Mouse (Mus musculus) megakaryocyte-erythroid progenitor cell, adult 5-6 weeks (primary cell): ENCODE results near the gene Nf1. TPM values are rescaled to one million over a fixed set of nuclear protein-coding genes. Genes with fewer than 3 reads are reported as not detected.
A peak's percentile ranks its signal among the peaks of the same experiment; 100 is the strongest.

ENCODE experiments used
- ATAC-seq: replicated peaks from 2 replicates; pipeline ENCODE4 v1.8.0; 2016; ENCODE audit warnings: mild to moderate bottlenecking, inconsistent platforms; ENCODE audit not compliant: severe bottlenecking, poor library complexity, low FRiP score, low TSS enrichment
- total RNA-seq, 2 experiments: library from RNA; stranded (forward) in 1 of 2; stranded (reverse) in 1 of 2; fragments of 200-1000, 215-1000 nt in 1 of 2; fragments of >200 nt in 1 of 2; fragmentation: Nextera tagmentation in 1 of 2; gene quantifications; 2 replicates each; pipeline ENCODE4 v1.2.3; 2014 to 2017

Nf1 gene
- total RNA-seq, 2 experiments from 2014 or later: 10.6 to 23.3 TPM

GRCm38 (mm10) chr11:79325663-79326062 lies 13.8 kb upstream of the Nf1 start:
- no peak for ATAC-seq

GRCm38 (mm10) chr11:79327106-79327505 lies 12.4 kb upstream of the Nf1 start:
- no peak for ATAC-seq

- no peak for ATAC-seq
Measured at GRCm38 (mm10) chr11:79328060-79328459, 11.4 kb upstream of the Nf1 start.

DNA sequence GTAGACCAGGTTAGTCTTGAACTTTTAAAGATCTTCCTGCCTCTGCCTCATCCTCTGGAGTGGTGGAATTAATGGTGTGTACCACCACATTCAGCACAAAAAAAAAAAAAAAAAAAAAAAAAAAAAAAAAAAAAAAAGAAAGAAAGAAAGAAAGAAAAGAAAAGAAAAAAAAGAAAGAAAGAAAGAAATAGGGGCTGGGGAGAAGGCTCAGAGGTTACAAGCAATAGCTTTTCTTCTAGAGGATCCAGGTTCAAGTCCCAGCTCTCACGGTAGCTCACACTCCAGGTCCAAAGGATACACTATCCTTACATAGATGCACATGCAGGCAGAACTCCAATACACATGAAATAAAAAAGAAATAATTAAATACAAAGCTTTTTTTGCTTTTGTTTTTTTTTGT lies 9.9 kb upstream of the Nf1 start:
- ATAC-seq: no peak

DNA sequence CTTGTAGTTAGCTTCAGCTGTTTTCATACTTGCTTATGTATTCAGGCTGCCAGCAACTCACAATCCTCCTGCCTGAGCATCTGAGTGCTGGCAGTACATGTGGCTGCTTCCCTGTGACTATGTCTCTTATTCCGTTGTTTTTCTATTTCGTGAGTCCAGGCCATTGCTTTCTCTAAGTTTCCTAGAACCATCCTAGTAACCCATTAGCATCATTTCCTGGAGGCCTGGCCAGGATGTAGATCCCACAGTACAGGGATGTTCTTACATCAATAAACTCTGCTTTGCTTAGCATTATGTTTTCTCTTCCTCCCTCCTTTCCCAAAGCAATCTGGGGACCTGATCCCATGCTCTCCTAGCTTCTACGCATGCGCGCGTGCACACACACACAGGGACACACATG lies 4.4 kb upstream of the Nf1 start:
- no peak for ATAC-seq

GRCm38 (mm10) chr11:79336722-79337267 lies 2.7 kb upstream of the Nf1 start:
- no peak for ATAC-seq

DNA sequence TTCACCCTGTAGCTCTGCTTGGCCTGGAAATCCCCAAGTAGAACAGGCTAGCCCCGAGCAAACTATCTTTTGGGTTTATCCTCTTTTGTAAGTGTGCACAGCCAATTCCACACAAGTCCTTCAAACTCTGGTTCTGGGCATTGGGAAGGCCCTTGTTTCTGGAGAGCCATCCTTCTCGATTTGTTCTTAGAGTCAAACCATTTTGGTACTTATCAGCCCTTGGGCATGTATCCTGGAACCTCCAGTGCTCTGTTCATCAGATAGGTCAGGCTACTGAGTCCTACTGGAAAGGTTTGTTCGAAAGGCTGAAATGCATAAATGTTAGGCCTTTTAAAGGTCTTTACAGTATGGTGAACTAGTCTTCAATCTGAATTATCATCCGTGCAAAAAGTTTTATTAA lies 872 bp upstream of the Nf1 start:
- ATAC-seq: no peak

DNA sequence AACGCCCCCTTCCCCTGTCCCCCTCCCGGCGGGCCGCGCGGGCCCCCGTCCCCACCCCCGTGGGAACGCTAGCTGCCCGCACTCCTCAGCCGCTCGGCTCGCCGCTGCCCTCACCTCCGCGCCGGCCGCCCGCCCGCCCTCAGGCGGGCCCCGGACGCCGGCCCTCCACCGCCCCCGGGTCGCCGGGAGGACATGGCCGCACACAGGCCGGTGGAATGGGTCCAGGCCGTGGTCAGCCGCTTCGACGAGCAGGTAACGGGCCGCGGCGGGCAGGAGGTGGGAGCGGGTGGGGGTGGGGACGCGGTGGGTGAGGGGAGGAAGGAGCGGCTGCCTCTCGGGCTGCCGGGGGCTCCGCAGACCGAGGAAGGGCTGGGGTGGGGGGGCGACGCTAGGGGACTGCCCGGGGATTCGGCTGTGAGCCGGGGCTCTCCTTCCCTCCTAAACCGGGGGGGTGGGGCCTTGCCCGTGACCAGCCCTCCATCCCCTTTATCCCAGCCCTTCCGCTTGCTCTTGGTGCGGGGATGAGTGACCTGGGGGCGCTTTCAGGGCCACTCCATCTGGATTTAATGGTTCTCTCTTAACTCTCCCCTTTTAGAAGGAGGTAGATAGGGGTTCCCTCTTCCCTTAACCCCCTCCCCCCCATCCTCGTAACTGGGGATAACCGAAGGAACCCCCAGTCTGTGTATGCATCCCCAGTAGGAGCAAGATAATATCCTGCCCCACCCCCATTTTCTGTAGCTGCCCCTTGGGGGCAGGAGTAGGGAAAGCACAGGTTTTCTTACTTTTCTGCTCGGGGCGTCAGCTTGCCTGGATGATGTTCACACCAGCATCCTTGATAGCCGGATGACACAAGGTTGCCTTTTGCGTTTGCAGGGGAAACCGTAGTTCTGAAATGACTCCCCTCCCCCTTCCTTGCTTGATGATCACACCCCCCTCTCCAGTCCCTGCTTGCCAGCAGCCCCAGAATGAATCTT lies 602 bp downstream of the Nf1 start:
- no peak for ATAC-seq

GRCm38 (mm10) chr11:79356995-79357394 lies 17.5 kb downstream of the Nf1 start:
- no peak for ATAC-seq

- ATAC-seq: no peak
Measured at GRCm38 (mm10) chr11:79357397-79357796, 17.9 kb downstream of the Nf1 start.

DNA sequence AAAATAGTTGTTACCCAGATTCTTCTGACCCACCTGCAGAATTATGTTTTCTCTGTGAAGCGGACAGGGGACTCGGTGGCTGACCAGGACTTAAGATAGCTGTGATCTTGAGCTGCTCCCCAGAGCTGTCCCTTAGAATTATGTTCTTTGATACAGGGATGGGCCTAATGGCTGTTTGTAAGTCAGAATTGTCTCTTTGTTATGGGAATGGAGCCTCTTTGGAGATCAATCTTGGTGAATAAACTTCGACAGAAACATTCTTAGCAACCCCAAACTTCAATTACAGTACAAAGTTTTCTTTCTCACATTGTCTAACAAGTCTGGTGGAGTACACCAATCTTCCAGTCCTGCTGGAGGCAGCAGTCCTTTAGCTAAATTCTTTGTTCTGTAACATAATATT lies 25.5 kb downstream of the Nf1 start:
- ATAC-seq: no peak

GRCm38 (mm10) chr11:79366284-79366683 lies 26.8 kb downstream of the Nf1 start:
- no peak for ATAC-seq

DNA sequence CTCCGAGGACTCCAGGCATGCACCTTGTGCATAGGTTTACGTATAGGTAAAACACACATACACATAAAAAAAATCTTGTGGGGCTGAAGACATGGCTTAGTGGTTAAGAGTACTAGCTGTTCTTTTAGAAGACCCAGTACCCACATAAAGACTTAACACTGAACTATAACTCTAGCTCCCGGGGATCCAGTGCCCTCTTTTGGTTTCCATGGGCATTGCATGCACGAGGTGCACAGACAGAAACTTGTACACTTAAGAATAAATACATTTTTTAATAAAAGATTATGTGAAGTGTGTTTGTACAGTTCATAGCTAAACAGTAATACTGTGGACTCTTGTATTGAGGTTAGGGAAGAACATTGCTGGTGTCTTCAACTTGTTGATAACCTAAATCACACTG lies 33.5 kb downstream of the Nf1 start:
- ATAC-seq: no peak

- ATAC-seq: peak; percentile 71; the same call in 1 of the 2 replicates
Measured at GRCm38 (mm10) chr11:79398336-79398735, 58.8 kb downstream of the Nf1 start.

DNA sequence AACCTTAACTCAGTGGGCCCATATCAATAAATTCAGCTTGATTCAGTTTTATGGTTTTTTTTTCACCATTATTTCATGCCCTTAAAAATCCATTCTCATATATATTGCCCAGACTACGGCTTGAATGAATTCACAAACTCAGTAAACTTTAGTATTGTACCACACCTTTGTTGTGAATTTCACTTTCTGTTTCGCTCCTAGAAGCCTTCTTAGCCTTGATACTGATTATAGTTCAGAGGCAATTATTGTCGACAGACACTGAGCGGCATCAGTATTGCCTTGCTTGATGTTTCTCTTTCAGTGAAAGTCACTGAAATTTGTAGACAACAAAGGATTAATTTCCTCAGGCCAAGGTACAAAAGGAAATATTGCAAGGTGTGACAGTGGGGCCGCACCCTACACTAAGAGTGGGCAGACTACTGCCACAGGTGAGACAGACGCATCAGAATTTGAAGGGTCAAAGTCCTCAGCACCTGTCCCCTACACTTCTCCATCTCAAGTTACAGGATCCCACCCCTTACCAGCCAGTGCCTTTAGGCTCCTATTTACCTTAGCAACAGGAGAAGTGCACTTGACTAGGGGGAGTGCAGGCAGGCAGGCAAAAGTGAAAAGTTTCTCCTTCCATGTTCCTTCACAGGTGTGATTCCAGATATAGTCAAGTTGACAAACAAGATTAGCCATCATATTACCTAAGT lies 64.3 kb downstream of the Nf1 start:
- no peak for ATAC-seq

DNA sequence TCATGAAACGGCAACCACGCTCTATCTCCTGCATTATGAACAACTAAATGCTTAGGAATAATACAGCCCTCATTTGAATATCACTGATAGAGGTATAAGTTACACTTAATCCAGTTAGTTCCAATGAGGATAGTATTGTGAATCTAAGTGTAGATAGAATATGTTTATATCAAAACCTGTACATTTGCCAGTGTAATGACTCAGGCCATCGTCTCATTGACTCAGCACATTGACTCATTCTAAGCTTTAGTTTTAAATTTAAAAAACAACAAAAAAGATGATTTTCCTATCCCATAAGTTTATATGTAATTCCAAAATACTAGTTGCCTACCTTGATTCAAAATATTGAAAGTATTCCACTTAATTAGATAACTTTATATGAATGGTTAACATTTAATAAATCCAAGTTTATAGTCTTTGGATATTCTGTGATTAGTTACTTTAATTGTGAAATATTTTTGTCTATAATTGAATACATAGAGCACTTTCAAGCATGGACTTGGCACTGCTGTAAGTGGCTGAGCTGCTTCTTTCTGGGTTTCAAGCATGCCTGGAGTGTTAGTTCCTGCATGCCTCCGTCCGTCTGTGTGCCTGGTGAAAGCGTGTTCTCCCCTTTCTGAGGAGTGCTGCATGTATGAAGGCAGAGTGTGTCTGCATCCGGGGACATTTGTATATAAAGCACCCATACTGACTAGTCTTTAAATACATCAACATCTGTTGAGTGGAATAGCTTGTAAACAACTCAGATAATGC lies 74.4 kb downstream of the Nf1 start:
- ATAC-seq: no peak

- no peak for ATAC-seq
Measured at GRCm38 (mm10) chr11:79422496-79422895, 83.0 kb downstream of the Nf1 start.

DNA sequence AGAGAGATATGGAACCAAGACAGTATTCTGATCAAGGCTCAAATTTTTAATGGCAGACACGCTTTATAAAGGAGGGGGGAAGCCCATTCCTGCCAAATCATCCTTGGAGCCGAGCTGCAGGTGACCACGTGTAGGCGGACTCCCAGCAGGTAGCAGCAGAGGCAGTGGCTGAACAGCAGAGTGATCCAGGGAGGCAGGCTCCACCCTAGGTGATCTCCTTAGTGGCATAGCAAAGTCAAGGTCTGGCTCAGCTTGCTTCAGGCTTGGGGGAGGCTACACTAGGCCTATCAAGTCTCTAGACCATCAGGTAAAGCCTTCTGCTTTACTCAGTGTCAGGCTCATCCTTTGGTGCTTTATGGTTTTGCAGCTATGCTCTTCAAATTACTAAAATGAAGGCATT lies 87.1 kb downstream of the Nf1 start:
- no peak for ATAC-seq

DNA sequence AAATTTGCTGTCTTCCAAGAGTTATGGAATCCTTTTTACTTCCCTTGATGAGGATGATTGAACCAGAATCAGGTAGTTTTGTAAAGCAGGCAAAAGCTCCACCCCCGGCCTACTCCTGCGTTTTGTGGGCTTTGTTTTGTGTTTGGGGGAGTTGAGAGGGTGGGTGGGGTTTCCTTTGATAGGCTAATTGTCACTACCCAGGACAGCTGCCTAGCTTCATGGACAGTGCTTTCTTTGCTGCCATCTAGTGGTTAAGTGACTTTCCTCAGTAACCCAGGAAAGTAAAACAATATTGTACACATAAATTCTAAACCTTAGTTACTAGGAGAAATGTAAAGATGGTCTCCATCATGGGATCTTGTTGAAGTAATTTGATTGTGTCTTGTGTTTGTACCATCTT lies 88.1 kb downstream of the Nf1 start:
- ATAC-seq: peak; percentile 78

GRCm38 (mm10) chr11:79435252-79435651 lies 95.8 kb downstream of the Nf1 start:
- ATAC-seq: no peak
